Mouse (Mus musculus): ENCODE data around the gene Wdr20rt. TPM values are rescaled to one million over a fixed set of nuclear protein-coding genes. Genes with fewer than 3 reads are reported as not detected.

Wdr20rt gene
- polyA plus RNA-seq, 1 experiment from 2014 or later, result not detected

- peak overlapping the region; percentile 65 for H3K4me2 ChIP-seq
- peak overlapping the region; percentile 31 for H3K4me3 ChIP-seq
- peaks cover 4% of the 10 kb centered on the region; the same call in 1 of the 2 replicates for H3K4me1 ChIP-seq (replicated peaks)
- WGBS, result 31% methylated on average over 19 of the region's 19 CpGs
- H3K27ac ChIP-seq (ENCODE audit: poor library complexity, severe bottlenecking), result peak overlapping the region; percentile 32
- no peaks in the 10 kb centered on the region for H3K9me3 ChIP-seq (replicated peaks)
- no peaks in the 10 kb centered on the region for H3K27me3 ChIP-seq (replicated peaks)
- no peaks in the 10 kb centered on the region for H3K36me3 ChIP-seq
- H3K9ac ChIP-seq, result no peak overlapping the region
- no peak; the same call in 1 of the 2 replicates for ATAC-seq (ENCODE audit: insufficient number of reproducible peaks, low FRiP score)
Measured at GRCm38 (mm10) chr12:65258212-65259138, 33.2 kb downstream of the Wdr20rt start.

DNA sequence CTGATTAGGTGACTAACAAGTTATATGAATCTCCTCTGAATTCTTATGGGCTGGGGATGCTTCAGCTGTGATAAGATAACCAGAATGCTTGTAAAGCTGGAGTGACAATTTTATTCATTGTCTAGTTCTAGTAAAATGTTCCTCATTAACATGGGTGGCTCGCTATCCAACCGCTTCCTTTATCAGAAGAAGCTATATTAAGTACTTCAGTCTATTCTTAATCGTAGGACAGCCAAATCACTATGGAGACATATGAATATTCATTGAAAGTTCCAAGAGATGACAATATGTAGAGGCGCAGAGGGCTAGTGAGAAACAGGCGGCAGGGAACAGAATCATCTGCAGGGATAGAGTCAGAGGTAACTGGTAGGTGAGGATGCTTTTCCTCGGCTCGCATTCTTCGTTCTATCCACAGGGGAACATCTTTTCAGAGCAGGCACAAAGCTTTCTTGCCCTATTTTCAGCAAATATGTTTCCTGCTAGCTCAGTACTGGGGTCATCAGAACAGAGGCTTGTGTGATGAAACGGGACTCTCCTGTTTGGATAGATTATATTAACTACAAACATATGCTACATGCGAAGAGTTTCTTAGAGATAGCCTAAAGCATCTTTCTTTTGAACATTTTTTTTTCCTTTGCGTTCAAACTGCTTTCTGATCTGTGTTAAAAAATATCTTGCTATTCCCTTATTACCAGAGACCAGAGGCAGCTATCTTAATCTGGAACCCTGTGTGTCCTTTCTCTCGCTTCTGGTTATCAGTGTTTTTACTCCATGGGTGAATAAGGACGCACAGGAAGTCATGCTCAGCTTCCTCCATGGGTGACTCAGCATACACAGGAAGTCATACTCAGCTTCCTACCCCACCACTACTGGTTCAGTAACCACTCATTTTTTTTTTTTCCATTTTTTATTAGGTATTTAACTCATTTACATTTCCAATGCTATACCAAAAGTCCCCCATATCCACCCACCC, 34.1 kb downstream of the Wdr20rt start:
- no peak for ATAC-seq (ENCODE audit: insufficient number of reproducible peaks, low FRiP score)
- H3K4me1 ChIP-seq (replicated peaks), result peaks cover 4% of the 10 kb centered on the region; the same call in 1 of the 2 replicates

GRCm38 (mm10) chr12:65268311-65268984, 43.1 kb downstream of the Wdr20rt start:
- Histone ChIP-seq H3K27ac (ENCODE audit: poor library complexity, severe bottlenecking) (no peak overlapping the region), H3K9ac (no peak overlapping the region), H3K4me1 (replicated peaks) (no peaks in the 10 kb centered on the region), H3K4me3 (no peak overlapping the region), H3K4me2 (no peak overlapping the region), H3K9me3 (replicated peaks) (no peaks in the 10 kb centered on the region), H3K36me3 (no peaks in the 10 kb centered on the region), H3K27me3 (replicated peaks) (no peaks in the 10 kb centered on the region)
- 78% methylated on average over 5 of the region's 5 CpGs for WGBS
- ATAC-seq (ENCODE audit: insufficient number of reproducible peaks, low FRiP score), result no peak

More for the DNA sequence above, 34.1 kb downstream of the Wdr20rt start:
- H3K9me3 ChIP-seq (replicated peaks), result no peaks in the 10 kb centered on the region
- 65% methylated on average over 13 of the region's 13 CpGs for WGBS
- H3K4me2 ChIP-seq, result peak overlapping the region; percentile 65
- H3K9ac ChIP-seq, result no peak overlapping the region
- H3K4me3 ChIP-seq, result peak overlapping the region; percentile 31
- H3K36me3 ChIP-seq, result no peaks in the 10 kb centered on the region
- H3K27me3 ChIP-seq (replicated peaks), result no peaks in the 10 kb centered on the region
- H3K27ac ChIP-seq (ENCODE audit: poor library complexity, severe bottlenecking), result 0 out of 2 replicates have a peak overlapping the region, but pooled peaks have one; percentile 32

- WGBS, result 75% methylated on average over 5 of the region's 5 CpGs
- no peaks in the 10 kb centered on the region for H3K27me3 ChIP-seq (replicated peaks)
- no peaks in the 10 kb centered on the region for H3K4me1 ChIP-seq (replicated peaks)
- H3K4me2 ChIP-seq, result no peak overlapping the region
- ATAC-seq (ENCODE audit: insufficient number of reproducible peaks, low FRiP score), result no peak
- no peak overlapping the region for H3K9ac ChIP-seq
- H3K4me3 ChIP-seq, result no peak overlapping the region
- H3K9me3 ChIP-seq (replicated peaks), result no peaks in the 10 kb centered on the region
- no peak overlapping the region for H3K27ac ChIP-seq (ENCODE audit: poor library complexity, severe bottlenecking)
- H3K36me3 ChIP-seq, result no peaks in the 10 kb centered on the region
Measured at GRCm38 (mm10) chr12:65269406-65269805, 44.1 kb downstream of the Wdr20rt start.

DNA sequence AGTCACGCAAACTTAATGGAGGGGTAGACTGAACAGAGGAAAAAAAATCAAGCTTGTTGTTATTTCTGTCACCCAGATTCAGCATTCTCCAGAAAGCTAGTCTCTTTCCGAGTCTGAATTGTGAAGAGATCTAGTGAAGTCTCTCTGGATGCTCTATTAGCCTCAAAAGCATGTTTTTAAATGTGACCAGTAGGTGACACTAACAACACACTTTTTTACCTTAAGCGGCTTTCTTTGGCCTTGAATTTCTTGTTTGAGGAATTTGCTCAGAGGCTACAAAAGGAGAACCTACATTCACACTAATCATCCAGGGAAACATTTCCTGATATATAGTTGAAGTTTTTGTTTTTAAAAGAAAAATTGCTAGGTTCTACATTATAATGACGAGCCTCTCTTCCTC, 48.5 kb downstream of the Wdr20rt start:
- no peaks in the 10 kb centered on the region for H3K36me3 ChIP-seq
- no peak for ATAC-seq (ENCODE audit: insufficient number of reproducible peaks, low FRiP score)
- no peak overlapping the region for H3K4me3 ChIP-seq
- H3K27me3 ChIP-seq (replicated peaks), result no peaks in the 10 kb centered on the region
- H3K9me3 ChIP-seq (replicated peaks), result no peaks in the 10 kb centered on the region
- no peak overlapping the region for H3K9ac ChIP-seq
- no peak overlapping the region for H3K27ac ChIP-seq (ENCODE audit: poor library complexity, severe bottlenecking)
- no peak overlapping the region for H3K4me2 ChIP-seq
- H3K4me1 ChIP-seq (replicated peaks), result no peaks in the 10 kb centered on the region
- whole genome bisulfite sequencing, result 57% methylated on average over 4 of the region's 4 CpGs

Other genes with a start within 250 kb of the Wdr20rt start
- 43.8 and 45.3 TPM in 2 replicates for gene Prpf39, start 189.2 kb upstream of the Wdr20rt start, polyA plus RNA-seq (2016; fragmentation: Nextera tagmentation; extraction: Ambion mirVana)
- 512 and 531 TPM in 2 replicates for gene Fkbp3, start 151.5 kb upstream of the Wdr20rt start, polyA plus RNA-seq (2016; fragmentation: Nextera tagmentation; extraction: Ambion mirVana)
- 13.8 and 15.1 TPM in 2 replicates for gene Fancm, start 149.9 kb upstream of the Wdr20rt start, polyA plus RNA-seq (2016; fragmentation: Nextera tagmentation; extraction: Ambion mirVana)
- 40.6 TPM in 2 replicates for gene Mis18bp1, start 52.9 kb upstream of the Wdr20rt start, polyA plus RNA-seq (2016; fragmentation: Nextera tagmentation; extraction: Ambion mirVana)